Mouse (Mus musculus) frontal cortex, postnatal 36 days (tissue): ENCODE results near the gene Casp6.
A peak's percentile ranks its signal among the peaks of the same experiment; 100 is the strongest.

ENCODE experiments used
- DNase-seq, 2 experiments: peaks; one replicate each; pipeline ENCODE4 v3.0.0; 2022; ENCODE audit warnings: low spot score in 2 of 2

Gene Casp6

DNA sequence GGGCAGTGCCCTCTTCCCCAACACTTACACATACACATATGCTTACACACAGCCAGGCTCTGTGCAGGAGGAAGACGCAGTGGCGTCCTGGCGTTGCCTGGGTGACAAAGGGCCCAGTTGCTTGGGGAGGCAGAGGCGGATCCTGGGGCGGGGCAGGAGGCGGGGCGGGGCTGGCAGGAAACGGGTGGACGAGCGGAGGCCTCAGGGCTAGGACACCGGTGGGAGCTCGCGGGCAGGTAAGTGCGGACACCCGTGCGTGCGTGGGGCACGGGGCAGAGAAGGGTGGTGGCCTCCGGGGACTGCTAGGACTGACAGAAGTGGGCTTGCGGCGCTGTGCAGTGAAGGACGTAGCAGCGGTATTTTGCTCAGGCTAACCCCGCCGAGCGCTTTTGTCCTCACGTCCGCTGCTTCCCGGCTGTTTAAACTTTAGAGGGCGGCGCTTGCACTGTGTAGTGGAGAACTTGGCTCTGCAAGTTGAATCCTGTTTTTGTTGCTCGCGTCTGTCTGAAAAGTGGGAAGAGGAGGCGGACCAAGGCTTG, at the start of gene Casp6:
TSS of gene Casp6 (plus strand) at position 155 of the 539 bp plus-strand sequence.
- peak; percentile 45 to 51 for DNase-seq

DNA sequence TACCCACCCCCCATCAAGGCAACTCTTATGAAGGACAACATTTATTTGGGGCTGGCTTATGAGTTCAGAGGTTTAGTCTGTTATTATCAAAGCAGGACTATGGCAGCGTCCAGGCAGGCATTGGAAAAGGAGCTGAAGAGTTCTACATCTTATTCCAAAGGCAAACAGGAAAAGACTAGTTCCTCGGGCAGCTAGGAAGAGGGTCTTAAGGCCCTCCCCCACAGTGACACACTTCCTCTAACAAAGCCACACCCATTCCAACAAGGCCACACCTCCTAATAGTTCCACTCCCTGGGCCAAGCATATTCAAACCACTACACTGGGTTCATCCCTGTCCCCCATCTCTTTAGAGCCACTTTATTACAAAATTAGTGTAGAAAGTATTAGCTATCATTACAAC, 38.6 kb upstream of the Casp6 start:
- no peak for DNase-seq

DNA sequence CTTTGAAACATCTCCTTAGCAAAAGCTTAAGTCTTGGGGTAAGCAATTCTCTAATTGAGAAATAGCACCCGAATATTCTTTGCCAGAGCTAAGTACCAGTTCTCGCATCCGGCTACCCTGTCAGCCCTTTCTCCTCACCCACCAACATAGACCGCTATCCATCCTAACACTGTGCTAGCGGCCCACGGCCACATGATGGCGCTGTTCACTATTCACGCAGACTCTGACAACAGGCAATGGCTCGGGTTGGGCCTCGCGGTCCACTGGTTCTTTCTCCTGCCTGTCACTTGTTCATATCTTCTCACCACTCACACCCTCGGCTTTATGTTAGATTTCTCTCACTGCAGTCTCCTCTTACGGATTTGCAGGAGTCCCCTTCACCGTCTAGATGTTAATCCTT, 37.5 kb upstream of the Casp6 start:
- DNase-seq: peak; percentile 8 to 37

DNA sequence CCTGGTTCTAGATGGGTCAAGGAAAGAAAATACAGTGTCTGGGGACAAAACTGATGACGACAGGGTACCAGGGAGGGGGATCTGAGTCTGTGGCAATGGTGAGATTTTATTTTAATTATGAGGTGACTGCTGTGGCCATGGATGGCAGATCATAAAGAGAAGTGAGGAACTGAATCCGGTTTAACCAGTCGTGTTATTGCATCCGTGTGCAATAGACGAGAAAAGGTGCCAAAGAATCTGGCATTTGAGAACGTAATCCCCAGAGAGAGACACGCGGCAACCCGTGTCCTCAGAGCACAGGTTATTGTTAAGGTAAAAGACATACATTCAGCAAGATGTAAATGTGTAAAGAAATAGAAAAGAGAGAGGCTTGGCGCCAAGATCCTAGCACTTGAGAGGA, 23.9 kb upstream of the Casp6 start:
- DNase-seq: no peak

DNA sequence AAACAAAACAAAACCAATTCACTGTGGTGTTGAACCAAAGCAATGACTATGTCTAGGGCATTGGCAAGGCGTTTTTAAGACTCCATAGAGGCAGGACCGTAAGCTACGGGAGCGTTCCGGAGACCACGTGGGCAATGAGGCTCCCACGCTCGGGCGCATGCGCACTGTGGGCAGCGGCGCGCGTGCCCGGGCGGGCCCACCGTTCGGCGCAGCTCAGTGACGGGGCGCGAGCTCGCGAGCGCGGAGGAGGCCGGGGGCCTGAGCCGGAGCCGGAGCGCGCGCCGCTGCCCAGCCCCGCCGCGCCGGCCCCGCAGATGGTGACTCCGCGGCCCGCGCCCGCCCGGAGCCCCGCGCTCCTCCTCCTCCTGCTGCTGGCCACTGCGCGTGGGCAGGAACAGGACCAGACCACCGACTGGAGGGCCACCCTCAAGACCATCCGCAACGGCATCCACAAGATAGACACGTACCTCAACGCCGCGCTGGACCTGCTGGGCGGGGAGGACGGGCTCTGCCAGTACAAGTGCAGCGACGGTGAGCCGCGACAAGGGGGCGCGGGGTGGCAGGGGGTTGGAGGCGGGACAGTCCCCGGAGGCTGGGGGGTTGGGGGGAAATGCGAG, 22.7 kb upstream of the Casp6 start, which contains the start of gene Pla2g12a:
TSS of gene Pla2g12a (plus strand) at position 202 of the 617 bp plus-strand sequence.
- peak; percentile 92 to 95 for DNase-seq

DNA sequence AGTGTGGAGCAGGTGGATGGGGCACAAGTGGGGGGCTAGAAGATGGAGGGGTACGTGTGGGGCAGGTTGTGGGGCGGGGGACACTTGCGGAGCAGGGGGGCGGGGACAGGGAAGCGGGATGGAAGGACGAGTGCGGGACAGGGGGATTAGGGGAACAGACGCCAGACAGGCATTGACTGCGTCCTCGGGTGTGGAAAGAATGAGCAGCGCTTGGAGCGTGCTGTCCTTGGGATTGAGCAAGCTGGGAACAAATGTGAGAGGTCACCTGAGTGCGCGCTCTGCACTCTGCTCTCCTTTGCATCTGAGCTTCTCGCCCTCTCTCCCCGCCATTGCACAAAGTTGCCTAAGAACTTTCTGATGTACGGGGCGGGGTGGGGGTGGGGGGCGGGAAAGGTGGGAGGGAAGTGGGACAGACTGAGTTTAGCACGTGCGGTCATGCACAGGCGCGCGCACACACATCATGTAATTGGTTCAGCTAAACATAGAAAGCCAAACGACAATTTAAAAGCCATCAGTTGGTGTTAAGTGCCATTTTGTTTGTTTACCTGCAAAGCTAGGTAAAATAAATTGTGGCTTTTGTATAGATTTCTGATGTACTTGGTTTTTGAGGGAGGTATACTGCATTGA, 22.0 kb upstream of the Casp6 start:
- DNase-seq: peak in 1 of 2 experiments; percentile 4

DNA sequence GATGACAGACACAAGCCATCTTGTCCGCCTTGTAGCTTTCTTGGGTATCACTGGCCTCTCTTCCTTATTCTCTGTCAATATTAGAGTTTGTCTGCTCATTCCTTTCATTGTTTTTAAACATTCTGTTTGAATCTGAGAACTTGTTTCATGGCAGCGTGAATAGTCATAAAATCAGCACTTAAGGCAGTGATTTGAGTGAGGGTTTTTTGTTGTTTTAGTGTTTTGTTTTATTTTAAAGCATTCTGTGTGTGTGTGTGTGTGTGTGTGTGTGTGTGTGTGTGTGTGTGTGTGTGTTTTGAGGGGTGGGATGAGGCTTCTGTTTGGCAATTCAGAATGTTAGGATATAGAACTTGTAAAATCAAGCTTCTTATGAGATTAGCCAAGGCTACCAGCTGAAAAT, 21.3 kb upstream of the Casp6 start:
- DNase-seq: no peak

DNA sequence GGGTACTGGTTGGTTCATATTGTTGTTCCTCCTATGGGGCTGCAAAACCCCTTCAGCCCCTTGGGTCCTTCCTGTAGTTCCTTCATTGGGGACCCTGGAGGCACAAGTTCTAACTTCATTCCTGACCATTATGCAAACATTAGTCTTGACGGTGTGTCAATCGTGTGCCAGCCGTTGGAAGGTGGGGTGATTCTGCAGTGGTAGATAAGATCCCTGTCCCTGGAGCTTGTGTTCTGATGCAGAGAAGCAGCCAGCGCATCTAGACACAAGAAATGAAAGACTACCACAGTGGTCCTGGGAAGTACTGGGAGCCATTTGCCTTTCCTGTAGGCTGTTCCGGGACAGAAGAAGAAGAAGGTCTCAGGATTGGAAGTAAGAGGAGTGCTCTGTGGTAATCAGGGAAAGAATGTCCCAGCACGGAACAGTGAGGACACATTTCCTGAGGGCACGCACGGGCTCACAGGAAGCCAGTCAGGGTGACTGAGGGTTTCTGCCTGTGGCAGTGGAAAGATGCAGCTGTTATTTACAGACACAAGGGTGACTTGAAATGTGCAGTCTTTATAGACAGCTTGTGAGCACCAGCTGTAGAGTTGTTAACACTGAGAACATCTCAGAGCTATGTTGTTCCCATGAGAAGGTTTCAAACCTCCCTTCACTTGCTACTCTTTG, 20.2 kb upstream of the Casp6 start:
- no peak for DNase-seq

DNA sequence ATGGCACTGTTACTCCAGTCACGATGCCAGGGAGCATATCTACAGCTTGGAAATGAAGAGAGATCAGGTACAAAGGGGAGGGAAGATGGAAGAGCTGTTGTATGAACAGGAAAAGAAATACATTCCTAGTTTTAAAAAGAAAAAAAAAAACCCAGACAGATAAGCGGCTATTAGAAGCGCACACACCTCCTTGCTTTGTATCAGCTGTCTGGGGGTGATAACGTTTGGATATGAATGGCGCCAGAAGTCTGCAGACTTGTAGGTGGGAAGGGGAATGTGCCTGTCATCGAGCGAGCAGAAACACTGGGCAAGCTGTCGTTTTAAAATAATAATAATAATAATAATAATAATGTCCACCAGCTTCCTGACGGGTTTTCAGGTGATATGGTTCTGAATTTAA, 15.6 kb upstream of the Casp6 start:
- no peak for DNase-seq

DNA sequence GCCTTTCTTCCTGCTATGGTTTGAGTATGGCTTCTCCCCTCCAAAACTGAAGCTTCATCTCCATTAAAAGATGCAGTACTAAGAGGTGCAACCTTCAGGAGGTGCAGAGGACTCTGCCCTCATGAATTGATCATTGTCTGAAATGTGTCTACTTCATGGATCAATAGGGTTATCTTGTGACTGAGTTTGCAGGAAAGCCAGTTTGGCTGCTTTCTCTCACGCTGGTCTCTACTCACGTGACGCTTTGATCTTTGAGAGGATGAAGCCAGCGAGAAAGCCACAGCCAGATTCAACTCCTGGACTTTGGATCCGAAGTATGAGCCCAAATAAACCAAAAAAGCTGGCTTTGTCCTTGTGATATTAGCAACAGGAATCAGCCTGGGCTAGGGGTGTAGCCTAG, 14.8 kb upstream of the Casp6 start:
- DNase-seq: no peak

DNA sequence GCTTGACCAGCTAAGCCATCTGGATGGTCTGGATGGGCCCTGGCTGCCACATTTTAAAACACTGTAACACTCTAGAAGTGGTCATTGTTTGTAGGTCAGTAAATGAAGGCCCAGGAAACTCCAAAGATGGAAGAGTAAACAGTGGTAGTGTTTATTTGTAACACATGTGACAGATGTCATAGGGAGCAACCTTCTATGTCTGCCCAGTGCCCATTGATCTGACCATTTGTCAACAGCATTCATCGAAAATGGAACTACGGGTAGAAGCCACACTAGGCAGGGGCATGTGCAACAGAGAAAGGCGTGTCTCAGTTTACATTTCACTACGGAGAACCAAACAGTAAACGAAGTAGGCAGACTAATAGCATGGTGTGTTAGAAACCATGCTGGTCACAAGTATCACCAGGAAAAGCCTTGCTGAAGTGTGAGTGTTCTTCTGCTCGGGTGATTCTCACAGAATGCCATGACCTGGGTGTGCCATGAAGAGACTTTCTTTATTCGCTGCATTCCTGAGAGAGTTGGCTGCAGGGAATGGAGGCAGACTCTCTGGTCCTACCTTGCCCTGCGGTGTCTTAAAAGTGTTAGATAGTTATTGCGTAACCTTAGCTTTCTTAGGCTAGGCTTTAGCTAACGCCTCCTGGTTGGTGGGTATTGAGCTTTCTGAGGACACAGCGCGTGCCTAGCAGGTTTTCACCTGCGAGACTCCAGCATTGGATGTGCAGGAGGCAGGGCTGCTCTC, 13.3 kb upstream of the Casp6 start:
- DNase-seq: no peak

DNA sequence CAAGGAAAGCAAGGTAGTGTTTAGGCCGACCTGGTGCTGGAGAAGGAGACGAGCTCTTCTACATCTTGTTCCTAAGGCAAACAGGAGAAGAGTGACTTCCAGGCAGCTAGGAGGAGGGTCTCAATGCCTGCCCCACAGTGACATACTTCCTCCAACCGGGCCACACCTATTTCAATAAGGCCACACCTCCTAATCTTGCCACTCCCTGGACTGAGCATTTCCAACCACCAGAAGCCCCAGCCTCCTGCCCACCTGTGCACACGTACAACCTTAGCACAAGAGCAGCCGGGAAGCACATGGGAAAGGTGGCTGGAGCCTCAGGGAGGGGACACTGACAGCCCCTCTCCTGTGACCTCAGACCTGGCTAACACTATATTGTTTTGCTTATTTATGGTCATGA, 9.2 kb upstream of the Casp6 start:
- DNase-seq: no peak

DNA sequence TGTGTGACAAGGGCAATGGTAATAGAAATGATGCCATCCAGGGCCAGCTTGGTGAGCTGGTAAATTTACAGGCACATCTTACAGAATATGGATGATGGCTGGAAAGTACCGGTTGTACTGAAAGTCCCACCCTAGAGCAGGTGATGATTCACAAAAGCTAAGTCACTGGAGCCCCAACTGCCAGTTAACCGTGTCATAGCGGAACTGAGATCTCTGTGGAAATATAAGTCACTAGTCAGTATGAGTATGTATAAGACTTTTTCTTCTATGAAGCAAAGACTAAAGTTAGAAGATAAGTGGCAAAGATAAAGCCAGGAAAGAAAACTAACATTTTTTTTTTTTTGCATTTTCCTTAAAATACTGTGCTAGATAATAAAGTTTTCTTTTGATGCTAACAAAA, 8.1 kb upstream of the Casp6 start:
- DNase-seq: no peak

DNA sequence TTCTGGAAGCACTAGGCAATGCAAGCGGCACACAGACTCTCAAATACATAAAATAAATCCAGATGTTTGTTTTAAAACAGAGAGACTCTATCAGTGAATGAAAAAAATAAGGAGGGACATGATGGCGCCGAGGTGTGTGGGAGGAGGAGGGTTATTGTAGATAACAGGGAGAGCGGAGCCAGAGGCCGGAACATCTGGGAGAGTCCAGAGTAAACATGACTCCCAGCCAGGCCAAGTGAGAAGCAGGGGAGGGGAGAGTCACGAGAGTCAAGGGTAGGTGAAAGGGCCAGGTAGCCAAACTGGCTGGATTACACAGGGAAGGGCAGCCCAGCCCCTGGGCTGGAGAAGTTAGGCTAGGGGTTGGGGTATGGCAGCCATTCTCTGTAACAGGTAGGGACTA, 4.6 kb upstream of the Casp6 start:
- DNase-seq: no peak

DNA sequence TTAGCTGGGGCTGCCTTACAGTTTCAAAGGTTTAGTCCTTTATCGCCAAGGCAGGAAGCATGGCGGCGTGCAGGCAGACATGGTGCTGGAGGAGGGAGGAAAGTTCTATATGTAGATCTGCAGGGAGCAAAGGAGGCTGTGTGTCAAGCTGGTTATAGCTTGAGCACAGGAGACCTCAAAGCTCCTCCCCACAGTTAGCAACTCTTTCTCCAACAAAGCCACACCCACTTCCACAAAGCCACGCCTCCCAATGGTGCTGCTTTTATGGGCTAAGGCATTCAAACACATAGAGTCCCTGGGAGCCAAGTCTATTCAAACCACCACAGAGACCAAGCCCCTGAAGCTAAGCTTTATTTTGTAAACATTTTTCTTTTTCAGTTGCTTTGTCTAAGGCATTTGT, 2.3 kb upstream of the Casp6 start:
- DNase-seq: no peak

DNA sequence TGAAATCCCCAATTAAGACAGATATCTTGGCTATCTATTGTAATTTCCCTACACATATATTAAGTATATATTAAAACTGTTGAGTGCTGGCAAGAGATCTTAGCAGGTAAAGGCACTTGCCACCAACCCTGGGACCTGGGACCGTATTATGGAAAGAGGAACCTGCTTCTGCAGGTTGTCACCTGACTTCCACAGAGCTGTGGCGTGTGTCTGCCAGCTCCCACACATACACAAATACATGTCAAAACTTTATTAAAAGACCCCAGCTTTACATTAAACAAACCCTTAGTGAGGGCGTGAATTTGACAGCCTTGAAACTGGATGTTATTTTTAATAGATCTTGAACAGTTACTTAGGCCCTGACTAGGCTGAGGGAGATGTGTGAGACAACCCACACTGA, 2.1 kb downstream of the Casp6 start:
- no peak for DNase-seq

DNA sequence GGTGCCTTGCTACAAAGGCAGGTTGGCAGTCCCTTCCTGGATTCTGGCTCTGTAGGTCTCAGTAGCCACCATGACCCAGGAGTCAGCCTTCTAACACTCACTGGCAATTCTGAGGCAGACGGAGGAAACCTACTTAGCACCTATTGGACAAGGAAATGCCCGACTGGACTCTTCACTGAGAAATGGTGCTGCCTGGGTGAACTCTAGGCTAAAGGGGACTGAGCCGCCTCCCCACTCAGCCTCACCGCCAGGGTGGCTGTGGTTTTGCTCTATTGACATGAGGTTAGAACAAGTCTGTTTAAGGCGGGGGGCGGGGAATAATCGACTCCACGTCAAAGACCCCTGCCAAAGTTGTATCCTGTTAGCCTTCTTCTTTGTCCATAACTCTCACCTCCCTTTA, 2.6 kb downstream of the Casp6 start:
- DNase-seq: no peak

DNA sequence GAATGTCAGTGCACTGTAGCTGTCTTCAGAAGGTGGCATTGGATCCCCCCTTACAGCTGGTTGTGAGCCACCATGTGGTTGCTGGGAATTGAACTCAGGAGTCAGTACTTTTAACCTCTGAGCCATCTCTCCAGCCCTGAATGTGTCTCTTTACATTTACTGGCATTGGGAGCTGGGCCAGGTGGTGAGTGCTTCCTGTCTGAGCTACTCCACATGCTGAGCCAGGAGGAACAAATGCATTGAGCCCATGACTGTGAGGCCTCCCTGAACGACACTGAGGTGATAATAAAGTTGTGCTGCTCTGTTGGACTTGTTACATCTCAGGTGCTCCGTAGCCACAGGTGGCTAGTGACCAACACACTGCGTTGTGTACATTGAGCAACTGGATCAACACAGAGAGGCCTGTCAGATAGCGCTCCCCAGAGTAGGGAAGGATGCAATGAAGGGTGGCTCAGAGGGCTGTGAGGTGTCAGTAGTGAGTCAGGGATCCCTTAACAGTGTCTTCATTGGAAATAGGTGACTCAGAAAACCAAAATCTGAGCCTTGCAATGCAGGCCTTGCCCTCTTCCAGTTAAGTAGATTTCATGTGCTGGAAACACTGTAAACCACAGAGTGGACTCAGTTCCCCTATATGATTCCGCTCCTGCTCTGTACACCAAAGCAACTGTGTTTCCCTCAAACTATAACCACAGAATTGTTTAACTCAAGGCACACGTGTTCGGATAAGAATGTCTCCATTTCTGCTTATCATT, 3.3 kb downstream of the Casp6 start:
- no peak for DNase-seq

DNA sequence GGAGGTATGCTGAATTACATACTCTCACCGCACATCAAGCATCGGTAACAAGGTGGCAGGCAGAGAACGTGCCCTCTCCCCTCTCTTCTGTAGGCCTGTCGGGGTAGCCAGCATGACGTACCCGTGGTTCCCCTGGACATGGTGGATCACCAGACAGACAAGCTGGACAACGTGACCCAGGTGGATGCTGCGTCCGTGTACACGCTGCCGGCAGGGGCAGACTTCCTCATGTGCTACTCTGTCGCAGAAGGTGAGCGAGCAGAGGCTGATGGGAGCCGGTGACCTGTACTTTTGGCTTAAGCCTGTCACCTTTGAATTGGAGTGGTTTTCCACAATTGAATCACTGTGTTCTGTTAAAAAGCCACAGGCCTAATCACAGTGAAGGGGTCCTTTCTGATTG, 10.8 kb downstream of the Casp6 start:
- no peak for DNase-seq

DNA sequence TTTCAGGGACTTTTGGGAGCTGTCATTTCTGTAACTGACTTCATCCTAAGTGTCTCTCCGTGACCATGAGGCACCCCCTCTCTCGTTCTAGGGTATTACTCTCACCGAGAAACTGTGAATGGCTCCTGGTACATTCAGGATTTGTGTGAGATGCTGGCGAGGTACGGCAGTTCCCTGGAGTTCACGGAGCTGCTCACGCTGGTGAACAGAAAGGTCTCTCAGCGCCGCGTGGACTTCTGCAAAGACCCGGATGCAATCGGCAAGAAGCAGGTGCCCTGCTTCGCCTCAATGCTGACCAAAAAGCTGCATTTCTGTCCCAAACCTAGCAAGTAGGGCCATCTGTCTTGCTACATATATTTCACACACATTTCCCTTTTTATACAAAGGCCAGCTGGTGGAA, 12.0 kb downstream of the Casp6 start:
- DNase-seq: no peak

DNA sequence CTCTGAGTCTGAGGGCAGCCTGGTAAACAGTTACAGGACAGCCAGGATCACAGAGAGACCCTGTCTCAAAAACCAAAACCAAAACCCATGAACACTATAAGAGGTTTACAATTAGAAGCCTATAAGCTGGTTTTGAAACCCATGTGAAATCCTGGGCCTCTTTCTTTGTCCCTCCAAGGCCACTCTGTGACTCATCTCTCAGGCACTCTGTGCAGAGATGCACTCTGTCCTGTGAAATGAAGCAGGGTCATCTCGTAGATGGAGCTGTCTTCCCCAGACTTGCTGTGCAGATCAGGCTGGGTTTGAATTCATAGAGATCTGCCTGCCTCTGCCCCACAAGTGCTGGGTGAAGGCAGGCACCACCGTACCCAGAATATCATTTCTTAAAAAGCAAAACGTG, 16.2 kb downstream of the Casp6 start:
- no peak for DNase-seq

DNA sequence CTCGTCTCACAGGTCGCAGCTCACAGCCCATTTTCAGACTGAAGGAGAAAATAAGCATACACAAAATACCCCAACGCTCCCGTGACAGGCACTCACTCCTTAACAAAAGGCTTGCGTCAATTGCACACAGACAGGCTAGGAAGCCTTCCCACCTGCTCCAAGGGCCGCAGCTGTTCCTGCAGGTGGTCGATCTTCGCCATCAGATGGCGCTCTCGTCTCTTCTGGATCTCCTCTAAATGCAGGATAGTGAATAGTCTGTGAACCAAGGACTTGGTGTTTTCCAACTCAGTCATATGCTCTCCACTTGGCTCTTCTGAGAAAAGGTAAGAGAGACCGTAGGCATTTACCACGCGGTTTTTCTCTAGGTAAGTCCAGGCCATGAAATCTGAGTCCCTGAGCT, 17.2 kb downstream of the Casp6 start:
- DNase-seq: peak; percentile 83 to 86
